Mouse (Mus musculus): Measurements from ENCODE around the gene Rpusd3.

GRCm38 (mm10) chr6:113428006-113428405 is 8.9 kb upstream of the Rpusd3 start:
- no peak for TF ChIP-seq TAL1 (IDR thresholded peaks at IDR 0.05; ENCODE audit: low read length)
- no peak for TF ChIP-seq GATA1 (IDR thresholded peaks at IDR 0.05; ENCODE audit: low read length)
